9 mouse cellular contexts compared by ENCODE assay signal in genomic region chr4:148131497-148132081, GRCm38 (mm10). TPM values are rescaled to one million over a fixed set of nuclear protein-coding genes. Genes with fewer than 3 reads are reported as not detected.
A peak's percentile ranks its signal among the peaks of the same experiment; 100 is the strongest.
DNase-seq lines count a peak whose midpoint lies in the region; ATAC-seq and TF ChIP-seq lines count a peak whose summit lies in the region.
"Had no signal": no experiment of that assay in that cellular context is flagged by ENCODE, and none has a peak within 500 bp of the region (broad histone marks: within the 10 kb centered on the region; RNA-seq: fewer than 3 reads in every experiment).

No protein-coding gene starts in this region.

- ATAC-seq in lung, postnatal 0 days, result no peak
- ATAC-seq in limb, embryonic 11.5 days (ENCODE audit: insufficient number of reproducible peaks, low FRiP score, low TSS enrichment, low read depth), result peak; percentile 65
- no peak for ATAC-seq in stomach, embryonic 15.5 days (ENCODE audit: insufficient read depth, low FRiP score, low read depth)

- H3K9me3 ChIP-seq in lung, postnatal 0 days (ENCODE audit: low read length), result no peaks in the 10 kb centered on the region
- no peaks in the 10 kb centered on the region; the same call in 1 of the 2 replicates for H3K9me3 ChIP-seq in limb, embryonic 11.5 days (ENCODE audit: control insufficient read depth, low read length)
- H3K9me3 ChIP-seq in stomach, embryonic 15.5 days, result no peaks in the 10 kb centered on the region

- peak; percentile 39 for DNase-seq in adrenal gland, adult 2 months
- no peak for DNase-seq in adrenal gland, postnatal 4 days (ENCODE audit: low spot score in 2 of 2)
- DNase-seq in lung, postnatal 0 days (ENCODE audit: low spot score), result no peak
- DNase-seq in lung, adult 18-20 months, result no peak
- DNase-seq in limb, embryonic 11.5 days (ENCODE audit: low spot score), result peak; percentile 76
- no peak for DNase-seq in thymus, postnatal 14 days
- DNase-seq in layer of hippocampus, postnatal 25 days (ENCODE audit: extremely low spot score in 1 of 2, low spot score in 1 of 2), result no peak

- H3K36me3 ChIP-seq in lung, postnatal 0 days (ENCODE audit: insufficient read depth, low read length), result no peaks in the 10 kb centered on the region
- H3K36me3 ChIP-seq in limb, embryonic 11.5 days (ENCODE audit: control insufficient read depth, insufficient read depth, low read length), result no peaks in the 10 kb centered on the region
- H3K36me3 ChIP-seq in stomach, embryonic 15.5 days, result no peaks in the 10 kb centered on the region

- H3K27me3 ChIP-seq in lung, postnatal 0 days (replicated peaks; ENCODE audit: insufficient read depth, low read length), result peaks cover 27% of the 10 kb centered on the region
- peaks cover 8% of the 10 kb centered on the region; the same call in 1 of the 2 replicates for H3K27me3 ChIP-seq in limb, embryonic 11.5 days (ENCODE audit: control insufficient read depth, insufficient read depth, low read length)
- peaks cover 51% of the 10 kb centered on the region for H3K27me3 ChIP-seq in stomach, embryonic 15.5 days (replicated peaks)

- H3K4me1 ChIP-seq in lung, postnatal 0 days (ENCODE audit: insufficient read depth, low read depth, low read length), result 0 out of 2 replicates have a peak, but pooled peaks cover 3% of the 10 kb centered on the region
- peaks cover 5% of the 10 kb centered on the region for H3K4me1 ChIP-seq in limb, embryonic 11.5 days (ENCODE audit: control insufficient read depth, insufficient read depth, low read length)
- H3K4me1 ChIP-seq in stomach, embryonic 15.5 days, result peaks cover 7% of the 10 kb centered on the region; the same call in 1 of the 2 replicates

- peak overlapping the region; percentile 89 for H3K4me2 ChIP-seq in lung, postnatal 0 days (replicated peaks; ENCODE audit: low read depth, low read length)
- H3K4me2 ChIP-seq in limb, embryonic 11.5 days (ENCODE audit: low read depth, severe bottlenecking), result peak overlapping the region; percentile 84
- H3K4me2 ChIP-seq in stomach, embryonic 15.5 days, result peak overlapping the region; percentile 99

- no peak overlapping the region for H3K9ac ChIP-seq in lung, postnatal 0 days (replicated peaks; ENCODE audit: low read depth)
- peak overlapping the region; percentile 70 for H3K9ac ChIP-seq in limb, embryonic 11.5 days (ENCODE audit: low read length)
- no peak overlapping the region; the same call in 1 of the 2 replicates for H3K9ac ChIP-seq in stomach, embryonic 15.5 days
- H3K9ac ChIP-seq: liver, embryonic 14.5 days had no signal

- H3K27ac ChIP-seq in lung, postnatal 0 days (ENCODE audit: low read length), result no peak overlapping the region
- 0 out of 2 replicates have a peak overlapping the region, but pooled peaks have one; percentile 39 for H3K27ac ChIP-seq in limb, embryonic 11.5 days (replicated peaks; ENCODE audit: low read depth, low read length)
- no peak overlapping the region for H3K27ac ChIP-seq in stomach, embryonic 15.5 days
- H3K27ac ChIP-seq: liver, embryonic 14.5 days had no signal

- no peak overlapping the region for H3K4me3 ChIP-seq in lung, postnatal 0 days (ENCODE audit: low read depth, low read length)
- H3K4me3 ChIP-seq in limb, embryonic 11.5 days (ENCODE audit: low read depth, low read length), result peak overlapping the region; percentile 75
- H3K4me3 ChIP-seq in stomach, embryonic 15.5 days (replicated peaks), result peak overlapping the region; percentile 61

- no peak for TF ChIP-seq CTCF in lung, postnatal 0 days (IDR thresholded peaks at IDR 0.05)

- TF ChIP-seq EP300 in lung, postnatal 0 days (IDR thresholded peaks at IDR 0.05), result no peak

- WGBS in lung, postnatal 0 days, result 1% methylated on average over 20 of the region's 21 CpGs
- WGBS in limb, embryonic 11.5 days, result under 1% methylated on average over 21 of the region's 21 CpGs
- 2% methylated on average over 21 of the region's 21 CpGs for WGBS in stomach, embryonic 15.5 days

RNA-seq across cellular contexts. Expression of gene Draxin, which starts 1.1 kb away (rescaled TPM):
- total RNA-seq in adrenal gland, adult 2 months (2021), result under 1 TPM; 0.14 TPM
- polyA plus RNA-seq in adrenal gland, adult 2 months (2012; rRNA removed), result 0.07 and 0.12 TPM in 2 replicates
- total RNA-seq in adrenal gland, postnatal 4 days (2021), result 1 to 10 TPM in 1 of 2 experiments, under 1 TPM in 1; 0.42 to 1.0 TPM
- polyA plus RNA-seq in lung, postnatal 0 days (2015; fragmentation: Nextera tagmentation; extraction: Ambion mirVana), result 0.06 TPM in 2 replicates
- polyA plus RNA-seq in limb, embryonic 11.5 days (2014; fragmentation: Nextera tagmentation; extraction: Ambion mirVana), result 2.0 and 2.5 TPM in 2 replicates
- 0.06 and 0.14 TPM in 2 replicates for polyA plus RNA-seq in stomach, embryonic 15.5 days (2015; fragmentation: Nextera tagmentation; extraction: Ambion mirVana)
- total RNA-seq in layer of hippocampus, postnatal 25 days (2021), result 1 to 10 TPM; 2.3 TPM

RNA-seq across cellular contexts. Expression of gene Mad2l2, which starts 1.4 kb away (rescaled TPM):
- total RNA-seq in adrenal gland, adult 2 months (2021), result 10 to 100 TPM; 23.4 to 27.3 TPM
- polyA plus RNA-seq in adrenal gland, adult 2 months (2012; rRNA removed), result 30.9 and 36.7 TPM in 2 replicates
- 10 to 100 TPM; 24.0 to 24.6 TPM for total RNA-seq in adrenal gland, postnatal 4 days (2021)
- 35.2 and 35.7 TPM in 2 replicates for polyA plus RNA-seq in lung, postnatal 0 days (2015; fragmentation: Nextera tagmentation; extraction: Ambion mirVana)
- polyA plus RNA-seq in limb, embryonic 11.5 days (2014; fragmentation: Nextera tagmentation; extraction: Ambion mirVana), result 91.8 and 104 TPM in 2 replicates
- polyA plus RNA-seq in stomach, embryonic 15.5 days (2015; fragmentation: Nextera tagmentation; extraction: Ambion mirVana), result 37.9 and 38.0 TPM in 2 replicates
- total RNA-seq in layer of hippocampus, postnatal 25 days (2021), result 10 to 100 TPM; 15.0 to 16.5 TPM

RNA-seq across cellular contexts. Expression of gene Fbxo6, which starts 20.4 kb away (rescaled TPM):
- 10 to 100 TPM; 45.8 to 66.9 TPM for total RNA-seq in adrenal gland, adult 2 months (2021)
- 102 and 123 TPM in 2 replicates for polyA plus RNA-seq in adrenal gland, adult 2 months (2012; rRNA removed)
- total RNA-seq in adrenal gland, postnatal 4 days (2021), result 10 to 100 TPM; 28.2 to 32.8 TPM
- polyA plus RNA-seq in lung, postnatal 0 days (2015; fragmentation: Nextera tagmentation; extraction: Ambion mirVana), result 53.1 and 58.5 TPM in 2 replicates
- 11.0 and 11.5 TPM in 2 replicates for polyA plus RNA-seq in limb, embryonic 11.5 days (2014; fragmentation: Nextera tagmentation; extraction: Ambion mirVana)
- 13.7 and 14.1 TPM in 2 replicates for polyA plus RNA-seq in stomach, embryonic 15.5 days (2015; fragmentation: Nextera tagmentation; extraction: Ambion mirVana)
- total RNA-seq in layer of hippocampus, postnatal 25 days (2021), result 10 to 100 TPM; 27.9 to 28.7 TPM

RNA-seq across cellular contexts. Expression of gene Fbxo44, which starts 28.7 kb away (rescaled TPM):
- 10 to 100 TPM; 11.4 to 16.3 TPM for total RNA-seq in adrenal gland, adult 2 months (2021)
- 20.4 and 26.5 TPM in 2 replicates for polyA plus RNA-seq in adrenal gland, adult 2 months (2012; rRNA removed)
- 10 to 100 TPM; 13.9 to 15.0 TPM for total RNA-seq in adrenal gland, postnatal 4 days (2021)
- 7.1 and 8.4 TPM in 2 replicates for polyA plus RNA-seq in lung, postnatal 0 days (2015; fragmentation: Nextera tagmentation; extraction: Ambion mirVana)
- polyA plus RNA-seq in limb, embryonic 11.5 days (2014; fragmentation: Nextera tagmentation; extraction: Ambion mirVana), result 10.4 and 12.2 TPM in 2 replicates
- 7.5 and 8.0 TPM in 2 replicates for polyA plus RNA-seq in stomach, embryonic 15.5 days (2015; fragmentation: Nextera tagmentation; extraction: Ambion mirVana)
- total RNA-seq in layer of hippocampus, postnatal 25 days (2021), result 100 to 1,000 TPM; 127 TPM

RNA-seq across cellular contexts. Expression of gene Fbxo2, which starts 28.8 kb away (rescaled TPM):
- total RNA-seq in adrenal gland, adult 2 months (2021), result 1 to 10 TPM; 3.6 to 9.5 TPM
- polyA plus RNA-seq in adrenal gland, adult 2 months (2012; rRNA removed), result 2.5 and 5.9 TPM in 2 replicates
- total RNA-seq in adrenal gland, postnatal 4 days (2021), result 1 to 10 TPM; 2.7 to 2.8 TPM
- 0.42 and 0.66 TPM in 2 replicates for polyA plus RNA-seq in lung, postnatal 0 days (2015; fragmentation: Nextera tagmentation; extraction: Ambion mirVana)
- polyA plus RNA-seq in limb, embryonic 11.5 days (2014; fragmentation: Nextera tagmentation; extraction: Ambion mirVana), result 0.58 and 1.0 TPM in 2 replicates
- 0.84 and 1.0 TPM in 2 replicates for polyA plus RNA-seq in stomach, embryonic 15.5 days (2015; fragmentation: Nextera tagmentation; extraction: Ambion mirVana)
- total RNA-seq in layer of hippocampus, postnatal 25 days (2021), result 100 to 1,000 TPM in 1 of 2 experiments, 10 to 100 TPM in 1; 97.4 to 116 TPM

Comparison
In these comparisons a context has a peak if more than half of its experiments do, and no peak if none do; other contexts are left out.
1. DNase-seq: peak in adrenal gland, adult 2 months (single experiment) and limb, embryonic 11.5 days (single experiment); none in adrenal gland, postnatal 4 days (0 of 2), lung, postnatal 0 days (single experiment), lung, adult 18-20 months (0 of 2), thymus, postnatal 14 days (single experiment) and layer of hippocampus, postnatal 25 days (0 of 2).
2. Peak in every context shown above with its lines, with median percentiles within 50 percentile points of each other: H3K4me2 ChIP-seq.